Mouse (Mus musculus): ENCODE data around the gene Lypd8. TPM values are rescaled to one million over a fixed set of nuclear protein-coding genes. Genes with fewer than 3 reads are reported as not detected.
"Not testable (repeated sequence)": the region's sequence is repeated elsewhere in the genome, so short reads cannot be mapped to it uniquely, and the experiment has no call there.

The Lypd8 gene
- polyA plus RNA-seq, 1 experiment from 2014 or later = not detected

- H3K4me1 ChIP-seq = no peaks in the 10 kb centered on the region
- no peak overlapping the region for H3K9ac ChIP-seq
- no peaks in the 10 kb centered on the region for H3K27me3 ChIP-seq
- no peak overlapping the region for H3K4me2 ChIP-seq (replicated peaks)
- no peaks in the 10 kb centered on the region for H3K9me3 ChIP-seq (replicated peaks)
- no peak for ATAC-seq (ENCODE audit: low FRiP score)
- H3K27ac ChIP-seq = no peak overlapping the region
- H3K4me3 ChIP-seq = no peak overlapping the region
- H3K36me3 ChIP-seq = no peaks in the 10 kb centered on the region; the same call in 1 of the 2 replicates
- WGBS = 83% methylated on average over 3 of the region's 3 CpGs
Observed at GRCm38 (mm10) chr11:58354927-58355326, 23.9 kb upstream of the Lypd8 start.

GRCm38 (mm10) chr11:58357042-58357441 lies 21.8 kb upstream of the Lypd8 start:
- 85% methylated on average over 3 of the region's 3 CpGs for WGBS
- ATAC-seq (ENCODE audit: low FRiP score) = no peak
- H3K4me2 ChIP-seq (replicated peaks) = no peak overlapping the region

DNA sequence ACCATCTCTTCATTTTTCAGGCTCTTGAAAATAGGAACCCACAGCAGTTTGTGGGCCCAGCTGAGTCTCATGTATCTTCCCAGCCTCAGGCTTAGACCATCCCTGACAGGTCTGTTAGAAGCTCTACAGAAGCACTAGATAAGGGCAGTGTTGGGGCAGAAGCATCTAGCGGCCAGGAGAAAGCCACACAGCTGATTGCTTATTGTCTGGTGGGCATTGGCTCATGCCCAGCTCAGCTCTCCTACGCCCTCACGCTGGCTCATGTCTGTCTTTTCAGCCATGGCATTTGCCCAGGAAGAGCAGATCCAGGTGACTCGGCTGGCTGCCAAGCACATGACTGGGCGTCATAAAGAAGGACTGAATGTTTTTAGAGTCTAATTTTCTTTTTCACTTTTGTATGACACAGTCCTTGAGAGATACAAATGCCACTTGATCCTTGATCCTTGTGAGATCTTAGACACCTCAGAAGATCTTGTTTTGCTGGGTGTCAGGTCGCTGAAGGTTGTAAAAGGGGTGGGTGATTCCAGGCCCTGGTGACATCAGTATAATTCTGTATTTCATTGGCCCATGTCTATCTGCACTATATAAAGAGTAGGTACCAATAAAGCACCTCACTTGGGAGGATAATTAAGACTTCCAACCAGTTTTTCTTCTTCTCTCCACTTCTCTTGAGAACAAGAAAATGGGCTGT lies 20.9 kb upstream of the Lypd8 start:
- H3K4me2 ChIP-seq (replicated peaks) = no peak overlapping the region
- H3K27ac ChIP-seq = no peak overlapping the region
- ATAC-seq (ENCODE audit: low FRiP score) = no peak
- no peak overlapping the region for H3K9ac ChIP-seq
- no peaks in the 10 kb centered on the region for H3K9me3 ChIP-seq (replicated peaks)
- WGBS = 88% methylated on average over 6 of the region's 6 CpGs
- H3K27me3 ChIP-seq = no peaks in the 10 kb centered on the region
- H3K4me1 ChIP-seq = no peaks in the 10 kb centered on the region
- H3K4me3 ChIP-seq = no peak overlapping the region
- H3K36me3 ChIP-seq = no peaks in the 10 kb centered on the region

More at GRCm38 (mm10) chr11:58357042-58357441, 21.8 kb upstream of the Lypd8 start:
- Histone ChIP-seq H3K36me3 (no peaks in the 10 kb centered on the region), H3K27ac (no peak overlapping the region), H3K4me1 (no peaks in the 10 kb centered on the region), H3K4me3 (no peak overlapping the region), H3K9ac (no peak overlapping the region), H3K27me3 (no peaks in the 10 kb centered on the region), H3K9me3 (replicated peaks) (no peaks in the 10 kb centered on the region)

DNA sequence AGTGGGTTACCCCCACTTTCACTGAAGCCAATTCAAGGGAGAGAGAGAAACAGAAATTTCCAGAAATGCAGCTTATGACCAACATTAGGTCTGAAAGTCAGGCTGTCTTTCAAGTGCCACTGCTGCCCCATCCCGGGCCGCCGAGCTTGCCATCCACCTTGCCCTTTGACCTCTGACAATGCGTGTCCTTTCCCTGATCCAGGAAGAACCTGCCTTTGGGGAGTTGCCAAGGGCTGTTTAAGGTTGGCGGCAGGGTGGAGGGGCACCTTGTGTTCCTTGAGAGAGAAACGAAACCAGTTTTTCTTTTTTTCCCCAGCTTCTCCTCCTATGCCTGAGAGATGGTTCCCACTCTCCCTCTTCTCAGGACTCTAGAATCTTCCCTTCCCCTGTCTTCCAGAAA lies 16.3 kb upstream of the Lypd8 start:
- not testable (repeated sequence) for H3K4me3 ChIP-seq; H3K36me3 ChIP-seq; H3K27ac ChIP-seq; H3K27me3 ChIP-seq; H3K9ac ChIP-seq; H3K4me2 ChIP-seq (replicated peaks); H3K4me1 ChIP-seq; ATAC-seq (ENCODE audit: low FRiP score); H3K9me3 ChIP-seq (replicated peaks)
- WGBS = no CpG with 5 or more reads among the region's 6 CpGs

GRCm38 (mm10) chr11:58364454-58364853 lies 14.4 kb upstream of the Lypd8 start:
- no peaks in the 10 kb centered on the region for H3K4me1 ChIP-seq
- no peaks in the 10 kb centered on the region for H3K36me3 ChIP-seq
- no peaks in the 10 kb centered on the region for H3K9me3 ChIP-seq (replicated peaks)
- H3K27ac ChIP-seq = no peak overlapping the region
- H3K9ac ChIP-seq = no peak overlapping the region
- 67% methylated on average over 3 of the region's 3 CpGs for WGBS
- H3K27me3 ChIP-seq = no peaks in the 10 kb centered on the region
- H3K4me3 ChIP-seq = no peak overlapping the region
- no peak overlapping the region for H3K4me2 ChIP-seq (replicated peaks)
- no peak for ATAC-seq (ENCODE audit: low FRiP score)

- no CpG with 5 or more reads among the region's 6 CpGs for WGBS
- not testable (repeated sequence) for H3K4me3 ChIP-seq, H3K27me3 ChIP-seq
Observed at GRCm38 (mm10) chr11:58366191-58366590, 12.7 kb upstream of the Lypd8 start.

DNA sequence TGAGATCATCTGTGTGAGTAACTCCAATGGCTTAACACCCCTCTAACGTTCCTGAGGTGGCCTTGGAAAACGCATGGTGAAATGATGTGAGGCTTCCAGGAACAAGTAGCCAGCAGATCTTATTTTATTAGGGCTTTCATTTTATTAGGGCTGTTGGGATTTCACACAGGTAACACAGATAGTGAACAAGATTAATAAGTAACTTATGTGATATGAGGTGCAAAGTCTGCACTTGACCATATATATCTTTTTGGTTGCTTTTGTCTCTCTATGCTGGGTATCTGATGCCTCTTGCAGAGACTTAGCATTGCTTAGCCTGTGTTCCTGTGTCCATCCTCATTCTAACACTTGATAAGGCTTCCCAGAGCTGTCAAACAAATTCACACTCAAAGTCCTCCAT lies 1.6 kb upstream of the Lypd8 start:
- no peaks in the 10 kb centered on the region for H3K27me3 ChIP-seq
- H3K27ac ChIP-seq = no peak overlapping the region
- no peak overlapping the region for H3K4me2 ChIP-seq (replicated peaks)
- H3K4me3 ChIP-seq = no peak overlapping the region
- no peaks in the 10 kb centered on the region for H3K9me3 ChIP-seq (replicated peaks)
- no peak for ATAC-seq (ENCODE audit: low FRiP score)
- H3K4me1 ChIP-seq = no peaks in the 10 kb centered on the region
- no peaks in the 10 kb centered on the region for H3K36me3 ChIP-seq
- H3K9ac ChIP-seq = no peak overlapping the region
- 84% methylated on average over 2 of the region's 2 CpGs for WGBS

More at GRCm38 (mm10) chr11:58366191-58366590, 12.7 kb upstream of the Lypd8 start:
- H3K27ac ChIP-seq; H3K9me3 ChIP-seq (replicated peaks); H3K36me3 ChIP-seq; ATAC-seq (ENCODE audit: low FRiP score); H3K4me2 ChIP-seq (replicated peaks); H3K9ac ChIP-seq; H3K4me1 ChIP-seq: not testable (repeated sequence)

- Histone ChIP-seq H3K4me2 (replicated peaks) (no peak overlapping the region), H3K27ac (no peak overlapping the region), H3K27me3 (no peaks in the 10 kb centered on the region), H3K9ac (no peak overlapping the region), H3K4me1 (no peaks in the 10 kb centered on the region), H3K4me3 (no peak overlapping the region), H3K9me3 (replicated peaks) (no peaks in the 10 kb centered on the region), H3K36me3 (no peaks in the 10 kb centered on the region)
- WGBS = 91% methylated on average over 1 of the region's 1 CpGs
- no peak for ATAC-seq (ENCODE audit: low FRiP score)
Observed at GRCm38 (mm10) chr11:58377686-58378085, 1.2 kb upstream of the Lypd8 start.

GRCm38 (mm10) chr11:58379516-58379915 lies 673 bp downstream of the Lypd8 start:
- Histone ChIP-seq H3K4me3 (no peak overlapping the region), H3K36me3 (no peaks in the 10 kb centered on the region), H3K27ac (no peak overlapping the region), H3K27me3 (no peaks in the 10 kb centered on the region), H3K9ac (no peak overlapping the region), H3K4me1 (no peaks in the 10 kb centered on the region), H3K9me3 (replicated peaks) (no peaks in the 10 kb centered on the region), H3K4me2 (replicated peaks) (no peak overlapping the region)
- ATAC-seq (ENCODE audit: low FRiP score) = no peak
- WGBS = 82% methylated on average over 1 of the region's 1 CpGs

DNA sequence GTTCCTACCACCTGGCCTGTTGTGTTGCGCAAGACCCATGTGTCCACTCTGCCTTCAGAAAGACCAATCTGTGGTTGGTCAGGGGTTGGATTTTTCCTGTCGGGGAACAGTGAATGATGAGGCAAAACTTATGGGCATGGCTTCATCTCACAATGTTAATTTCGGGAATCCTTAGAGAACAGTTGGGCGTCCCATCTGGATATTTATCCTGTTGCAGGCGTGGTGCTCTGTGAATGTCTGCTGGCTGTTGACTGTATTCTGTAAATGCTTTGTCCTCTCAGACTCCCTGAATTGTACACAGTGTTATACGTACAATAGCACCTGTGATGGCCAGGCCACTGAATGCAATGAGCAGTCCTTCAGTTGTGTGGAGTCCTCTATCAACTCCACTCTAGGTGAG lies 3.6 kb downstream of the Lypd8 start:
- H3K27me3 ChIP-seq = no peaks in the 10 kb centered on the region
- 93% methylated on average over 6 of the region's 6 CpGs for WGBS
- H3K9me3 ChIP-seq (replicated peaks) = no peaks in the 10 kb centered on the region
- H3K9ac ChIP-seq = no peak overlapping the region
- no peak overlapping the region for H3K4me2 ChIP-seq (replicated peaks)
- H3K27ac ChIP-seq = no peak overlapping the region
- ATAC-seq (ENCODE audit: low FRiP score) = no peak
- no peaks in the 10 kb centered on the region for H3K4me1 ChIP-seq
- no peak overlapping the region for H3K4me3 ChIP-seq
- no peaks in the 10 kb centered on the region for H3K36me3 ChIP-seq

DNA sequence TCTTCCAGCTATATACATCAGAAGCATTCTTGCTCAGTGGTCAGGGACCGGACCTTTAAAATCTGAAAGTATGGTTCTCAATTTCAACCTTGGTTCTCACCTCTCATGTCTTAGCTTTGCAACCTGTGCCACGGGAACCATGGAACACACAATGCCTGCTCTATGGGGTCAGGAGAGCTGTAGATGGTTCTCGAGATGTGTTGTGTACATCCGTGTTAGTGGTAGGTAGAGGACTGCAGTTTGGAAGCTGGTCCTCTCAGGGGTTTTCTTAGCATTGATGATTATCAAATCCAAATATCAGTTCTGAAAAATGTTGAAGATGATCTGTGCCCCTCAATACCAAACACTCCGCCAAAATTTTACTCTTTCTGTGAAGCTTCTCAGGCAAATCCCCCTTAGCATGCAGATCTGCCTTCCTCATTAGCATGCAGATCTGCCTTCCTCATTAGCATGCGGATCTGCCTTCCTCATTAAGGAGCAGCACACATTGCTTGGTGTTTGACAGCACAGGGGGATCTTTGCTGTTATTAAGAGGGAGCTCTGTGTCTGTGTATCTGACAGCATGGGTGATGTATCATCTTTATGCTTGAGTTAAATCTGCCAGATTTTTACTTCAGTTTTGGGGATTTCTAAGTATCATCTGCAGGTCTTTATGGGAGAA lies 21.3 kb downstream of the Lypd8 start:
- Histone ChIP-seq H3K9ac (no peak overlapping the region), H3K4me2 (replicated peaks) (no peak overlapping the region; the same call in 1 of the 2 replicates), H3K4me1 (peaks cover 11% of the 10 kb centered on the region; the same call in 1 of the 2 replicates), H3K4me3 (no peak overlapping the region), H3K27ac (peak overlapping the region; percentile 62), H3K36me3 (no peaks in the 10 kb centered on the region), H3K27me3 (peaks cover 3% of the 10 kb centered on the region; the same call in 1 of the 2 replicates), H3K9me3 (replicated peaks) (no peaks in the 10 kb centered on the region)
- WGBS = 52% methylated on average over 6 of the region's 6 CpGs
- peak; percentile 87; the same call in 1 of the 2 replicates for ATAC-seq (ENCODE audit: low FRiP score)

DNA sequence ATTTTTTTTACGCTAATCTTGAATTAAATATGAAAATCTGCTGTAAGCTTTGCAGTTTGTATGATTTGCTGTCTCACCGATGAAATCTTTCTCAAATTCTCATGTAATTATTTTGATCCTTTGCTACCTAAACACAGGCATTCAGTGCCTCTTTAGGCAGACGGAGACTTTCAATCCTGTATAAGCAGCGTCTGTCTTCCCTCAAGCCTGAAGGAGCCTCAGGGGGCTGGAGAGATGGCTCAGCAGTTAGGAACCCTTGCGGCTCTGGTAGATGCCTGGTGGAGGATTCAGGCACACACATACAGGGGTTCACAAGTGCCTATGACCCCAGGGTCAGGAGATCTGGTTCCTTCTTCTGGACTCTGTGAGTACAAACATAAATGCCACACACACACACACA lies 21.8 kb downstream of the Lypd8 start:
- H3K27me3 ChIP-seq = peaks cover 3% of the 10 kb centered on the region; the same call in 1 of the 2 replicates
- H3K4me1 ChIP-seq = peaks cover 11% of the 10 kb centered on the region; the same call in 1 of the 2 replicates
- no peaks in the 10 kb centered on the region for H3K9me3 ChIP-seq (replicated peaks)
- H3K27ac ChIP-seq = peak overlapping the region; percentile 62
- peak overlapping the region; percentile 4; the same call in 1 of the 2 replicates for H3K9ac ChIP-seq
- 51% methylated on average over 5 of the region's 5 CpGs for WGBS
- no peaks in the 10 kb centered on the region for H3K36me3 ChIP-seq
- no peak overlapping the region; the same call in 1 of the 2 replicates for H3K4me2 ChIP-seq (replicated peaks)
- H3K4me3 ChIP-seq = no peak overlapping the region
- ATAC-seq (ENCODE audit: low FRiP score) = no peak

GRCm38 (mm10) chr11:58408066-58408465 lies 29.2 kb downstream of the Lypd8 start:
- H3K9ac ChIP-seq = no peak overlapping the region
- no peak overlapping the region for H3K4me2 ChIP-seq (replicated peaks)
- no peaks in the 10 kb centered on the region for H3K9me3 ChIP-seq (replicated peaks)
- no peaks in the 10 kb centered on the region for H3K36me3 ChIP-seq
- peaks cover 3% of the 10 kb centered on the region; the same call in 1 of the 2 replicates for H3K27me3 ChIP-seq
- H3K27ac ChIP-seq = no peak overlapping the region
- ATAC-seq (ENCODE audit: low FRiP score) = no peak
- 80% methylated on average over 3 of the region's 3 CpGs for WGBS
- H3K4me1 ChIP-seq = no peaks in the 10 kb centered on the region
- no peak overlapping the region for H3K4me3 ChIP-seq

Data from hindbrain, embryonic 12.5 days (tissue).